Mouse (Mus musculus): ENCODE measurements around the gene Lsm8. TPM values are rescaled to one million over a fixed set of nuclear protein-coding genes. Genes with fewer than 3 reads are reported as not detected.

The Lsm8 gene
- polyA plus RNA-seq (2014; fragmentation: Illumina TruSeq; extraction: RNeasy Lipid Tissue Mini Kit (QIAGEN cat#74804); ENCODE audit: low replicate concordance) = 76.6 TPM

DNA sequence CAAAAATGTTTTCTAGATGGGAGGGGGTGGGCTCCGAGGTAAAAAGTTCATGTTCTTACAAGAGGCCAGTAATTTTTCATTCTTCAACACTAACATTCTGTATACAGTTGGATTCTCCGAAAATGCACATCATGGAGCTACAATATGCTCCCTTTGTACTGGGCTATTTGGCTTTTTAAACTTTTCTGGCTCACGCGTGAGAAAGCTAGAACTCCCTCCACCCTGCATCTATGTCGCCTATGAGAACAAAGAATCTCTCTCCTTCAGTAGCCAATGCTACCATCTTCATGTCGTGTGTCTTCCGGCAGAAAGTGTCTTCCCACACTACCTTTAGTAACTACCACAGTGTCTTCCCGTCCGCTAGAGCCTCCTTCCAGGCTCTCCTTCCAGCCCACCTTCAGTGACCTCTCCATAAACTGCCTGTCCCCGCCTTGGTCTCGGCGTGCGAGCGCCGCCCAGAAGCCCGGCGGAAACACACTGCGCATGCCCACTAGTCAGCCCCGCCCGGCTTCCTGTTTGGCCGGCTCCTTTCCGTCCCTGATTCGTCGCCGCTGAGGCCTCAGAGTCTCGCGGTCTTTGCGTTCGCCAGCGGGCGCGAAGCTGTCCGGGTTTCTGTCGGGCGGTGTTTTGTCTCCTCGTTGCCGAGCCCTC lies at the start of gene Lsm8:
Gene Lsm8, plus strand, starts transcription at position 529 of the 651 bp plus-strand sequence.

GRCm38 (mm10) chr6:18866018-18866417 lies 17.6 kb downstream of the Lsm8 start, which contains the start of gene Ankrd7:
TSS of gene Ankrd7 (plus strand) at chr6:18866318.

Other genes starting within 250 kb of the Lsm8 start
- gene Ankrd7, start 17.7 kb downstream of the Lsm8 start, polyA plus RNA-seq (2014; fragmentation: Illumina TruSeq; extraction: RNeasy Lipid Tissue Mini Kit (QIAGEN cat#74804); ENCODE audit: low replicate concordance) = not detected